Mouse (Mus musculus) neural tube, embryonic 11.5 days (tissue): ENCODE data around the gene Gm26897. TPM values are rescaled to one million over a fixed set of nuclear protein-coding genes. Genes with fewer than 3 reads are reported as not detected.

ENCODE experiments used
- ATAC-seq: fragments of 200-750 bp; cut with Nextera tagmentation; 2 replicates; pipeline ENCODE4 v1.8.0; 2017; ENCODE audit warnings: moderate number of reproducible peaks, mild to moderate bottlenecking, moderate TSS enrichment, moderate library complexity; ENCODE audit not compliant: insufficient read depth, low FRiP score, low TSS enrichment
- DNase-seq: peaks from one replicate; pipeline ENCODE4 v3.0.0-alpha.2; 2015; ENCODE audit warnings: low spot score
- H3K27ac ChIP-seq: fragments of 300-500 bp; sonication (generic); 2 replicates; pipeline ENCODE4 v1.5.1; 2014; ENCODE audit warnings: low read depth, mild to moderate bottlenecking, low read length
- H3K27me3 ChIP-seq: fragments of 300-500 bp; sonication (generic); 2 replicates; pipeline ENCODE4 v1.6.1; 2014; ENCODE audit warnings: mild to moderate bottlenecking, low read length, mixed read lengths; ENCODE audit not compliant: control insufficient read depth, insufficient read depth
- H3K36me3 ChIP-seq: fragments of 300-500 bp; sonication (generic); 2 replicates; pipeline ENCODE4 v1.6.1; 2014; ENCODE audit warnings: mild to moderate bottlenecking, low read length, moderate library complexity, mixed read lengths; ENCODE audit not compliant: control insufficient read depth, insufficient read depth
- H3K4me1 ChIP-seq: fragments of 300-500 bp; sonication (generic); 2 replicates; pipeline ENCODE4 v1.6.1; 2014; ENCODE audit warnings: low read length, mixed read lengths; ENCODE audit not compliant: control insufficient read depth, insufficient read depth
- H3K4me2 ChIP-seq: fragments of 300-500 bp; sonication (generic); 2 replicates; pipeline ENCODE4 v1.6.1; 2014; ENCODE audit warnings: low read depth, mild to moderate bottlenecking, moderate library complexity
- H3K4me3 ChIP-seq: fragments of 300-500 bp; sonication (generic); 2 replicates; pipeline ENCODE4 v1.5.1; 2014; ENCODE audit warnings: low read depth, low read length
- H3K9ac ChIP-seq: fragments of 300-500 bp; sonication (generic); 2 replicates; pipeline ENCODE4 v1.6.1; 2014; ENCODE audit warnings: mild to moderate bottlenecking, low read length
- H3K9me3 ChIP-seq: fragments of 300-500 bp; sonication (generic); 2 replicates; pipeline ENCODE4 v1.6.1; 2016; ENCODE audit warnings: low read length; ENCODE audit not compliant: control insufficient read depth
- WGBS: fragments of 180-500 bp; shearing (Covaris S2); extraction: QIAGEN DNeasy Blood & Tissue Kit; methylation state at CpG from one replicate; pipeline ENCODE4 v1.1.7; 2014; 5-methylcytosine and 5-hydroxymethylcytosine counted together
- polyA plus RNA-seq: library from polyadenylated mRNA; unstranded; fragments of >200 nt; fragmentation: Nextera tagmentation; extraction: Ambion mirVana; gene quantifications from 2 replicates; pipeline ENCODE4 v1.2.1, GENCODE M21; 2014

Gene Gm26897
- polyA plus RNA-seq, 1 experiment from 2014 or later = not detected

DNA sequence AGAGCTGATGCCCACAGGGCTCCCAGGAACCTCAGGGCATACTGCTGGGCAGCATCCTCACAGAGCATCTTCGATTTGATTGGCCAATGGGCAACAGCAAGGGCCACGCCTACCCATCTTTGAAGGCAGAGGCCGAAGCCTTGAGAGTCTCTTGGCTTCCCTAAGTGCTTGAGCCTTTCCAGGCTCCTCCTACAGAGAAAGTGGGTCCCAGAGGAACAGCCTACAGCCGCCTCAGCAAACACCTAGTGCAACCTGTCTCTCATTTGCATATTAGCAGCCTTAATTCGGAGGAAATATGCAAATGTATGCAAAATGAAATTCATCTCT, 39.6 kb downstream of the Gm26897 start:
- Histone ChIP-seq H3K4me2 (no peak overlapping the region), H3K4me1 (peaks cover 16% of the 10 kb centered on the region), H3K36me3 (no peaks in the 10 kb centered on the region), H3K27ac (no peak overlapping the region), H3K9me3 (no peaks in the 10 kb centered on the region), H3K4me3 (no peak overlapping the region), H3K9ac (no peak overlapping the region; the same call in 1 of the 2 replicates), H3K27me3 (no peaks in the 10 kb centered on the region)
- ATAC-seq (no peak), DNase-seq (no peak)
- WGBS = 51% methylated on average over 5 of the region's 5 CpGs

DNA sequence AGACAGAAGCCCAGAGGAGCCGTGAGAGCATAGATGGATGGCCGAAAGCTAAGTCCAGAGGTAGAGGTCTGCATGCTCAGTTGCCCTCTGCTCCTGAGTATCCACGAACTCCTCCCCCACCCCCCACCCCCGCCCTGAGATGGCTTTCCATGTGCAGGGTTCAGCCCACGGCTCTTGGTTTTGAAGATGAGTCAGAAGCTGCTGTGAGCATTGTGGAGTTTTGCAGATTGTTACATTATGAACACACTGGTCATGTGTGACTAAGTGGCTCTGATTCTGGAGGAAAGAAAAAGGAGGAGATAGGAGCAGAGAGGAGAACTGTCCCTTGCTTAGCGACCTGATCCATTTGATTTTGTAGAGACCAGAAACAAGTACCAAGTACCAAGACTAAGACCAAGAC, 42.5 kb downstream of the Gm26897 start:
- H3K4me2 ChIP-seq = no peak overlapping the region
- 84% methylated on average over 6 of the region's 6 CpGs for WGBS
- H3K27ac ChIP-seq = no peak overlapping the region
- no peaks in the 10 kb centered on the region for H3K36me3 ChIP-seq
- H3K9me3 ChIP-seq = no peaks in the 10 kb centered on the region
- no peaks in the 10 kb centered on the region for H3K27me3 ChIP-seq
- peaks cover 11% of the 10 kb centered on the region for H3K4me1 ChIP-seq
- no peak for DNase-seq
- ATAC-seq = no peak
- no peak overlapping the region for H3K9ac ChIP-seq
- no peak overlapping the region for H3K4me3 ChIP-seq

DNA sequence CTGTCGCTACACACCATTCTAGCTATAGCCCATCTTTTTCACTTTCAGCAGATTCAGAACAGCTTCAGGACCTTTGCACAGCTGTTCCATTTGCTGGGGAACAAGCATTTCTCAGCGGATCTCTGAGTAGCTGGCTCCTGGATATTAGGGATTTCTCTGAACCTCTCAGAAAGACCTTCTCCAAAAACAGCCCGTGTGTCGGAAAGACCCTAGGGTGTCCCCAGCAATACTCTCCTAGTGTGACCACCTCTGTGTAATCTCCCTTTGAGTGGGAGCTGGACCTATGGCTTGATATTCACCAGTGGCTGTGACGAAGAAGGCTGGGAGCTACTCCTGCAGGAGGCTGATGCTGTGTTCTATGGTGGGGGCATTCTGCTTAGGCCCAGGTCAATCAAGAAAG, 44.4 kb downstream of the Gm26897 start:
- WGBS = 77% methylated on average over 5 of the region's 5 CpGs
- Histone ChIP-seq H3K9me3 (no peaks in the 10 kb centered on the region), H3K4me1 (0 out of 2 replicates have a peak, but pooled peaks cover under 1% of the 10 kb centered on the region), H3K4me3 (no peak overlapping the region), H3K4me2 (no peak overlapping the region), H3K27ac (no peak overlapping the region), H3K27me3 (no peaks in the 10 kb centered on the region), H3K36me3 (no peaks in the 10 kb centered on the region), H3K9ac (no peak overlapping the region)
- no peak for ATAC-seq
- DNase-seq = no peak

DNA sequence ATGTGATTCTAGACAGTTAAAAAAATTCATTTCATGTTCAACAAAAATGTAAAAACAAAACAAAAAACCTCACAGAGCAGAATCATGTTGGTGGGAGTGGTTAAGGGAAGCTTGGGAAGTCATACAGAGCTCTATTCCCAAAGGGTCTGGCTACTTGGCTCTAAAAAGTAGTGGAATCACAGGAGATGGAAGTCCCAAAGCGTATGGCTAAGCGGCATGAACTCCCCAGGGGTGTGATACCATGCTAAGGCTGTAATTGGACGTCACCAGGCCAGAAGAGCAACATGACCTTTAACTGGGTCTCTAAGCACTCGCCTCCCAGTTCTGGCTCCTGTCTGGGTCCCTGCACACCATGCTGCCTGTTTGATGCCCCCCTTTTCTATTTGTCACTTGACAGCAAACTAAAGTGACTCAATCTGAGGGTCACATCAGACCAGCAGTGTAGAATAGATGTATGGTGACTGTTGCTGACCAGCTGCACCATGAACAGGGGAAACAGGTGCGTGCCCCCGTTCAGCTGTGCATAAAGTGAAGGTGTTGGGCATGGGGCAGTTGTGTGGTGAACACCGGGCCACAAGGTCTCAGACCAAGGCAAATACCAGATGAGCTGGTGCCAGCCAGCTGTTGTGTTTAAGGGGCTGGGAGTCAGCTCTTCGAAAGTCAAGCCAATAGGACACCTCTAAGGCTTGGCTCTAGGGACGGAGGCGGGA, 46.2 kb downstream of the Gm26897 start:
- Histone ChIP-seq H3K4me3 (no peak overlapping the region), H3K9ac (no peak overlapping the region), H3K4me2 (no peak overlapping the region), H3K36me3 (no peaks in the 10 kb centered on the region), H3K27ac (no peak overlapping the region), H3K4me1 (no peaks in the 10 kb centered on the region), H3K27me3 (no peaks in the 10 kb centered on the region), H3K9me3 (no peaks in the 10 kb centered on the region)
- DNase-seq = no peak
- 84% methylated on average over 10 of the region's 10 CpGs for WGBS
- no peak for ATAC-seq
